Mouse (Mus musculus): ENCODE data around the gene Fam13a.
A peak's percentile ranks its signal among the peaks of the same experiment; 100 is the strongest.

Fam13a gene

GRCm38 (mm10) chr6:58882271-58882670 is 142.1 kb downstream of the Fam13a start:
- DNase-seq (ENCODE audit: low spot score in 2 of 2): peak in 1 of 2 experiments; percentile 35

All from left cerebral cortex, adult 9 months (tissue).